Mouse (Mus musculus) layer of hippocampus, adult 9-10 months (tissue): ENCODE results near the gene P3h1.

Experiments
- DNase-seq: peaks from one replicate; pipeline ENCODE4 v3.0.0; 2022; ENCODE audit warnings: low spot score

P3h1 gene

DNA sequence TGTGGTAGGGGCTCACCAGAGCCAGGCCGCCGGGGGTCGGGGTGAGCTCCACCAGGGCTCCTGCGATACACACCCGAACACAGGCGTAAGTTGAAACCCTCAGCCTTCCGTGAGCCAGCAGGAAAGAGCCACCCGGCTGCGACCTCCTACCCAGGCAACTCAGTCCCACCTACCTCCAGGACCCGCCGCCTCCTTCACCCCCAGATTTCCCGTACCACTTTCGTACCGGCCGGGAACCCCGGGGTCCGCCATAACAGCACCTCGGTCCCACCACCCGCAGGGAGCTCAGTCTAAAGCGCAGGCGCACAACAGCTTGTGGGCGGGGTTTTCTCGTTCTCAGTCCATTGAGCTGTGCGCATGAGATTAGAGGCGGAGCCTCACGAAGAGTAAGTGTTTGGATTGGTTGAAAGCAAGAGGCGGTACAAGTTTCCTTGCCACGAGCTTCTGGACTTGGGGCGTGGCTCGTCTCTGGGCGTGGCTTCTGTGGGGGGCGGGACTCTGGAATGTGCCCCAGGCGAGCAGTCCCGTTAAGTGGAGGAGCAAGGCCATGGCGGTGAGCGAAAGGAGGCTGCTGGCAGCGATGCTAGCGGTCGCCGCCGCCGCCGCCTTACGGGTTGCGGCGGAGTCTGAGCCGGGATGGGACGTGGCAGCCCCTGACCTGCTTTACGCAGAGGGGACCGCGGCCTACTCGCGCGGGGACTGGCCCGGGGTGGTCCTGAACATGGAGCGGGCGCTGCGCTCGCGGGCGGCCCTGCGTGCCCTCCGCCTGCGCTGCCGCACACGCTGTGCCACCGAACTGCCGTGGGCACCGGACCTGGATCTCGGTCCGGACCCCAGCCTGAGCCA, at the start of gene P3h1, which contains the start of gene AU022252:
P3h1 (plus strand) TSS at position 506 of the 846 bp plus-strand sequence.
AU022252 (minus strand) TSS at position 303 of the 846 bp plus-strand sequence.
- DNase-seq, result peak; percentile 97

DNA sequence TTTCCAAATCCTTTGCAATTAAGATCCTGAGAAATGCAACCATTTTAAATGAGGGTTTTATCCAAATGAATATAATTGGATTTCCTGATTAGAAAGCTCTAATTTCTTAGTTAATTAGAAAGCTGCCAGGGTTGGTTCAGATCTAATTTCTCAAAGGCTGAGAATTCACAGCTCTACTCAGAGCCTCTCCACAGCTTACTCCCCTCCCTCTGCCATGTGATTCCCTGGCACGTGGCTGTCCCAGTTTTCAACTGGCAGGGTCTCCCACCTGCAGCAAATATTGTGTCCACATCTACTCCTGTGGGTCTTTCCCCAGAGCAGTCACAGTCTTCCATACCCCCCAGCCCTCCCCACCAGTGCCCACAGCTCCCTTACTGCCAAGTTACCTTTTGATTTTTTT, 49.2 kb upstream of the P3h1 start:
- DNase-seq, result no peak

DNA sequence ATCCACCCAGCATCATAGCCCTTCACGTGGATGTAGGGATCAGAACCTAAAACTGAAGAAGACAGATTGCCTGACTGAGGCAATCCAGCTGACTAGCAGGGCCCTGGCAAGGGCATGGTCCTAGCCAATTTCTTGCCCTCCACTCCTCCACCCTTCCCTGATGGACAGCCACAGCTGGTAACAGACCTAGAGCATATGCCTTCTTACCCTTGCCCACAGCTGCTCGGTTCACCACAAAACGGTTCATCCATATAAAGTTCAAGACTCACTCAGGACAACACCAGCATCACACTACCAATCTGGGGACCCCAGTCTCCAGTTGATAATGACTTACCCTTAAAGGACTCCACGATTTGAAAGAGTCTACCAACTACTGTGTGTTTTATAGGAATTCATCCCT, 46.9 kb upstream of the P3h1 start:
- no peak for DNase-seq

DNA sequence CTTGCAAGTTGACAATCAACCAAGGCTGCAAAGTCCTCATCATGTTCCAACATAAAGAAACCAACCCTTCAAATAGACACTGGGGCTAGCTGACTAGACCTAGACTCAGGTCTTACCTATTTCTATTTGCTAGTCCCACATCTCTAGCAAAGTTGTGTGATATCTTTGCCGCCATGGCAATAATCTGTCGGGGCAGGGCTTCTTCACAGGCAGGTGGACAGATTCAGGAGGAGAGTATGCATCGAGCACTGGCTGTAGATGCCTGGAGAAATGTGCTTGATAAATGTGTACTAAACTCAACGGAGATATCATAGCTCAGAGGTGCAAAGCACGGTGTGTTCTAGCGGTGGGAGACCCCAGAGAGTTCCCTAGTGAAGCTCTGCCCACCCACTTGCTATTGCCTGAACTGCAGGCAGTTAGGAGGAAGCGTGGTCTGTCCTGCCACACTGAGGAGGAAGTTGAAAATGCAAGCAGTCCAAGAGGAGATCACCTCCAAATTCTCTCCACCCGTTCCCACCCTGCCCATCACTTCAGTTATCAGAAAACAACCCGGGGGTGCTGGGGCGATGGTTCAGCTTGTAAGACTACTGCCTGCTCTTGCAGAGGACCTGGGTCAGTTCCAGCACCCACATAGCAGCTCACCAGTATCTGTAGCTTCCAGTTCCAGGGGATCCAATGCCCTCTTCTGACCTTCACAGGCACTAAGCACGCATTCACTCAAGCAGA, 44.5 kb upstream of the P3h1 start:
- DNase-seq, result no peak

DNA sequence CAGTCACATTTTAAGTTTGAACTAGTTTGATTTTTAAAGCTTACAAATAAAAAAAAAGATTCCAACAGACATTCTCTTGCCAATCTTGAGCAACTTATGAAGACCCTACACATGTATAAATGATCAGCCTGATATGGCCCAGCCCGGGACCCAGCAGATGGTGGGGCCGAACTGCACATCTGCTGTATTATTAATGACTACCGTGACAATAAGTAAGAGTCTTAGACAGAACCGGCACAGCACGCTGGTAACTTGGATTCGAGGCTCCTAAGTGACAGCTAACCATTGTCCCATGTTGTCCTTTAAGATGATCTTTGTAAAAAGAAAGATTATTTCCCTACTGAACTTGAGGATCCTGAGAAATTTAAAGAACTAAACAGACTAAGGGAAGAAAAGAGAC, 43.3 kb upstream of the P3h1 start:
- DNase-seq, result no peak

DNA sequence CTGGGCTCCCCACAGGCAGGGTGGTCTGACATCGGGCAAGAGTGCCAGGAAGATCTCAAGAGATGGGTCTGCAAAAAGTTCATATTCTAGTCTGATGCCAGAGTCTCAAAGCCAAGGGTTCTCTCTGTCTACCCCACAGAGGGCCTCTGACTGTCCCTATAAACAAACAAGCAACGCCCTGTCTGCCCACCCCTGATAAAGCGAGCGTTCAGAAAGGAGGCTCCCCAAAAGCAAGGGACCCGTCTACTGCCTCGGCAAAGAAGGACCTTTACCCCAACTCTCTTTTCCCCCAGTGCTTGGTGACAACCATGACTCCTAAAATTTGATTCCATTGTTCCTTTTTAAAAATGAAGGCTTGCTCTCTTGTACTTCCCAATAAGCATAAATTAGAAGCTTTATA, 42.9 kb upstream of the P3h1 start, which contains the start of gene Ermap:
Ermap (minus strand) TSS at position 148 of the 400 bp plus-strand sequence.
- no peak for DNase-seq

DNA sequence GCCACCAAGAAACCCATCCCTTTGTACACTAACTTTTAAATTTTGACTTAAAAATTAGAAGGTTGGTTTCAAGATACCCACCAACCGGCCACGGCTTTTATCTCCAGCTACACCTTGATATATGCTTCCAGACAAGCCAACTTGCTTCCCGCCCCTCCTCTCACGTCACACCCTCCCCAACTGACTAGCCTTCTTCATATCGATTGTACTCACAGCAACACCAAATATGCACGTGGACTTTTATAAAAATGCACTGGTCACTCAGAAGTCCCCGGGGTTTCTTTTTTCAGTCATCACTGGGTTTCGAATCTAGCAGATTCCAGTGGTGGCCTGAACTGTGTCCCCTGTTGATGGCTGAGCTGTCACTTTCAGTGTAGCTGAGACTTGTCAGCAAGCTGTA, 42.1 kb upstream of the P3h1 start:
- no peak for DNase-seq

DNA sequence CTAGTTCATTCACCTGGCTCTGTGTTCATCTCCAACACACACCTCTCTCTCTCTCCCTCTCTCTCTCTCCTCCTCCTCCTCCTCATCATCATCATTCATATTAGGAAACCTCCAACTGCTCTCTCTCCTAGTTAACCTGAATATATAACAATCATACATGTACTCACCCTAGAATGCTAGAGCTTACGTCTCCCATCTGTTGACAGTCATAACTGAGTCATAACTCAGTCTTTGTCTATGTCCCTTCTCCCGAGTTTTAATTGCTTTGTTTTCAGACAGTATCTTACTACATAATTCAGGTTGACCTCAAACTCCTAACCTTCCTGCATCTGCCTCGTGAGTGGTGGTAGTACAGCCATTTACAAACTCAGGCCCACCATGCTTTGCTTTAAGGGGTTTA, 41.4 kb upstream of the P3h1 start:
- no peak for DNase-seq

DNA sequence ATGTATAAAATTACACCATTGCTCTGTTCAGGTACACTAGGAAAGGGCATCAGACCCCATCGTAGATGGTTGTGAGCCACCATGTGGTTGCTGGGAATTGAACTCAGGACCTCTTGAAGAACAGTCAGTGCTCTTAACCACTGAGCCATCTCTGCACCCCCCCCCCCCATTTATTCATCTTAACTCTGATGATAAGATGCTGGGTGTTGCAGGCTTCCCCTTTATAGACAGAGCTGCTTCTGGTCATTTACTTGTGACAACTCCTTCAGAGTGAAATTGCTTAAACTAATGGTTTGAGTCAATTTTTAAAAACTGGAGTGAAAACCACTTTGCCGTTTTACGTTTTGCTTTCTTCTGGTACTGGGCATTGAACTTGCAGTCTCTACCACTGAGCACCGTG, 40.0 kb upstream of the P3h1 start:
- no peak for DNase-seq

DNA sequence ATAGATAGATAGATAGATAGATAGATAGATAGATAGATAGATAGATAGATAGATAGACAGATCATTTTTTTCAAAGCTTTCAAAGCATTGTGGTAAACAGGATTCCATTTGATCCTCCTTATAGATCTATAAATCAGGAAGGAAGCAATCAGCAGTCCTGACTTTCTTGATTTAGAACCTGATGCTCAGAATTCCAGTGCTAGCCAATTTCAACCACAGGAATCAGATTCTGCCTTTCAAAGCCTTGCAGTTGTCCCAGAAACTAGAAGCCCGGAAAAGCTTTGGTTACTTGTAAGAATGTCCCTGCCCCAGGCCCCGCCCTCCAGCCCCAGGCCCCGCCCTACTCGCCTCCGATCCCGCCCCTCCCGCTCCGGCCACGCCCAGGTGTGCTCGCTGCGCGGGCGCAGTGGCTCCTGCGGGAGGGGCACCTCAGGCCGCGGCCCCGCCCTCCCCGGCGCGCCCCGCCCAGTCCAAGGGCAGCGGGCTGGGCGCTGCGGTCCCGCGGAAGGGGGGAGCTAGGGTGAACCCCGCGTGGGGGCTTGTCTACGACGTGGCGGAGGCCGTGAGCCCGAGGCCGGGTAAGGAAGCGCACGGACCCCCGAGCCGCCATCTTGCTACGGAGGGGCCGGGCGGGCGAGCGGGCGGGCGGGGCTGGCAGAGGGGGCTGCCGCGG, 37.7 kb upstream of the P3h1 start, which contains the start of gene Svbp:
Svbp (plus strand) TSS at position 398 of the 673 bp plus-strand sequence.
- DNase-seq, result peak; percentile 49

DNA sequence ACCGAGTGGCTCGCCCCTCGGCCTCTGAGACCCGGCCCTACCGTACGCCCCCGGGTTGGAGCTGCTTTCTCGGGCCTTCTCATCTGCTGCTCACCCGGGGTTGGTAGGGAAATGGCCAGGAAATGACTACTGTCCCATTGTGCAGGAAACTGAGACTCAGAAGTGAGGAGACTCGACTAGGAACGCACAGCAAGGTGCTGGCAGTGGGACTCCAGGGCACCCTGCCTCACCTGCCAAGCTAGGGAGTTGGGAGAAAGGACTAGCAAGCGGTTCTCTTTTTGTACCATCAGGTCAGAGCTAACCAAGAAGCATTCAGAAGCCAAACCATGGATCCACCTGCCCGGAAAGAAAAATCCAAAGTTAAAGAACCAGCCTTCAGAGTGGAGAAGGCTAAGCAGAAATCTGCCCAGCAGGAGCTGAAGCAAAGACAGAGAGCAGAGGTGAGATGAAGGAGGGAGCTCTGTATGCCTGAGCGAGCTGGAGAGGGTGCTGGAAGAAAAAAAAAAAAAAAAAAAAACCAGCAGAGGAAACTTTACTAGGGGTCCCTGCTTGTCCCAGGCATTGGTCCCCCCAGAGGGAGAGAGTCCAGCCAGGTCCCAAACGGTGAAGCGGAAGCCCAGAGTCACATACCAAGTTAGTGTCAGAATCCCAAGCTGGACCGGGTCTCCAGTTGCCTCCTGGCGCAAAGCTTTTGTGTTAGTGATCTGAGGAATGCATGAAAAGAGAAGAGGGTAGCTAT, 37.0 kb upstream of the P3h1 start:
- DNase-seq, result no peak

DNA sequence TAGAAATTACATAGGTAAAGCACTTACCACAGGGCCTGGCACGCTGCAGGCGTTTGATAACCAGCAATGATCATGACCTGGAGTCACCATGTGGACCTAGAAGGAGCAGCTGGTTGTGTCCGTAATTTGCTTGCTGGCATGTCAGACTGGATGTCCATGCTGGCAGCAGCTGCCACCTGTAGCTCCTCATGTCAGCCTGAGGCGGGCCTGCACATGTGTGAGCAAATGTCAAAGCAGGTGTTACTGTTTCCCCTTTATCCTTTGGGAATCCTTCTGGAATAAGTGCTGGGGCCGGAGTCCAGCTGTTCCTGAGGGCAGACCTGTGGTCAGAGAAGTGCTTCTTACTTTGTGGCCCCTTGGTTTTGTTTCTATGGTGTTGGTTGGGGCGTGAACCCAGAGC, 34.6 kb upstream of the P3h1 start:
- no peak for DNase-seq

DNA sequence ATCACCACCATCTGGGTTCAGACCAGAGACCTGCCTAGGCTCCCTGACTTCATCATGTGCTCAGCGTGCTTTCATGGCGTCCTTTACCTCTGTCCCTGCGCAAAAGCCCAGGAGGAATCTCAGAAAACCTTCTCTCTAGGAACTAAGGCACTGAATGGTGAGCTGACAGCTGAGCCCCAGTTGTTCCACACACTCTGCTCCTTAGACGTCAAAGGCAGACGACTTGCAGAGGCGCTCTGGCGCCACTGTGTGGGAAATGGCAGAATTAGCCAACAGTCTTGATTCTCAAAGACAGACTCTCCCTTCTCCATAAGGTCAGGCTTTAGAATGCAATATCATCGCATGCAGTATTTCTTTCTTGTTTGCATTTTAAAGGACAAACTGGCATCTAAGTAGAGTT, 28.0 kb upstream of the P3h1 start:
- peak; percentile 31 for DNase-seq

DNA sequence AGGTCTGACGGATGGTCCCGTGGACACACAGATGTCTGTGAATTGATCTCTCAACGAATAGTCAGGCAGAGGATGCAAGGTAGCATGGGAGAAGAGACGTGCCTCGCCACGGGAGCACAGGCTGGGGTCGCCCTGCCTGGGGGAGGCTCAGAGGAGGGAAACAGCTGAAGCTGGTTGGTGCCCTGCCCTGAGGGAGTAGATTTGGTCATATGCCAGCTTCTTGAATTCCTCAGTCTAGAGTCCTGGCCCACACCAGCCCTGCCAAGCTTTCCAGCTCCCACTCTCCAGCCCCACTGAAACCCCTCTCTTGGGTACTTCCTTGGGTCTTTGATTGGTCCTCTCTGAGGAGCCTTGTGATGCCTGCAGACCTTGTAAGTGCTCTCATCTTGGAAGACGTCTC, 16.0 kb upstream of the P3h1 start:
- DNase-seq, result no peak

DNA sequence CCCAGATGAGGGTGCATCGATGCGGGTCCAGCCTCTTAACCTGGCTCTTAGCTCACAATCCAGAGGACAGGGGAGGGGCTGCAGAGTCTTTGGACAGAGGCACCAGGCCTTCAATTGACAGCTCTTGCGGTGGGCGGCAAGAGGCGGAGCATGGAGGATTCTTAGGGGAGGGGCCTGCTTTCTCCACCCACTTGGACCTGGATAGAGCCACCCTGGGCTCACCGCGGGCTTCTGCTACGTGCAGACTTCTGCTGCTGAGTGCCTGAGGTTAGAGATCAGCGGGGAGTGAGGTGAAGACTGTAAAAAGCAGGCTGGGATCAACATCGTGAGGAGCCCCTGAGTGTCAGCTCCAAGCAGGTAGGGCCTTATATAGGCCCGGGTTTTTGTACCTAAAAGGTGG, 14.5 kb upstream of the P3h1 start, which contains the start of gene Tmem269:
Tmem269 (minus strand) TSS at position 49 of the 400 bp plus-strand sequence.
- DNase-seq, result no peak

DNA sequence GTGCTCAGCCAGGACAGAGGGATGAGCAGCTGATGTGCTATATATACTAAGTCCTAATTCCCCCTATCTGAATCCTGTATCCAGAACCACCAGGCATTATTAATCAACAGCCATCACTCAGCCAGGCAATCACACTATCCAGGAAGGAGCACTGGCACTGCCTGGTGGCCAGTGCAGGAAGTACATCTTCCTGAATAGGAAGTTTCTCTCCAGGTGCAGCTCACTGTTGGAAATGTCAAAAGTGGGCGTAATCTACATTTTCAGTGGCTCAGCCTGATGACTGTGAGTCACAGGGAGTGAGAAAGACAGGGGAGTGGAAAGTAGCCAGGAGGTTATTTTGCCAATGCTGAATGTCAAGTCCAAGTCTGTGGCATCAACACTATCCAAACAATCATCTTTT, 9.0 kb upstream of the P3h1 start:
- peak; percentile 22 for DNase-seq

DNA sequence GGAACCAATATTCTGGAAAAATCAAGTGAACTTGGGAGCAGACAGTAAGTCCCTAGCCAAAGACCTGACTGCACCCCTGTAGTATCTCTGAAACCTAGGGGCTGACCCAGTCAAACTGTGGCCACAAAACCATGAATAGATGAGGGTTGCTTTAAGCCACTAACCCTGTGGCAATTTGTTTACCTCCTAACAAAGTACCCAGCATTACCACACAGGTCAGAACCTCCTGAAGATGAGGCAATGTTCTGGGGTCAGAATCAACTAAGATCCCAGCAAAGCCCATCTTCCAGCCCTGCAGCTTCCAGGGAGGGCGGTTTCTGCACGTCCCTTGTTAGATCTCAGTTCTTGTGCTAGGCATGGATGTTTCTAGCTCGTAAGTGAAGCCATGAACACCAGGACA, 8.2 kb upstream of the P3h1 start:
- no peak for DNase-seq

DNA sequence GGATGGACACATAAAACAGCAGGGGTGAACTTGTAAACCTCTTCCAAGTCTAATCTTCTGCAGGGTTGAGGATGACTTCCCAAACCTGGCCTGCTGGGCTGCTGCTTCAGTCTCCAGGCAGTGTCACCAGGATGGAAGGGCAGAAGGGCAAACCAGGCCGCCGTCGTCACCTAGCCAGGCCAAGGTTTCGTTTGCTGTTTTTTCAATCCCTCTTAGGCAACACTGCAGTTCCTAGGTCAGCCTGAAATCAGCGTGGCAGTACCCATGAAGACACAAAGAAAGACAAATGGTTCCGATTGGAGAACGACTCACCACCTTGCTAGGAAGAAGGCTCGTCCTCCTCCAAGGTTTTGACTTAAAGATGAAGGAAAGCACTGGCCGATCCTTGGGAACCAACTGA, 7.0 kb upstream of the P3h1 start:
- no peak for DNase-seq

DNA sequence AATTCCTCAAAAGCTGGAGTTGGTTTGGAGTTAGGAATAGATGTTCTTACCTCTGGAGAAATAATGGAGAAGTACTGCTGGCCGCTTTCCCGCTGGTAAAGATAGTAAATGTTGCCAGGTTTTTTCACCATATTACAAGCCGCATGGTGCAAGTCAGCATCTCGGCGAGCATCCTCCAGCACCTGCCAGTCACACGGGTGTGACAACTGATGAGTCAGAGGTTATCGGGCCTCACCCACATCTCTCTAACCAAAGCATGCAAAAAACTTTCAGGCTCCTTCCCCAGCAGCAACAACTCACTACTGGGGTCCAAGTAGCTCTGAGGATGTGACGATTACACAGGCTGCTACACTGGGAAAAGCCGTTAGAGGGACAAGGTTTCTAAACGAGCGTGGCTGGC, 6.0 kb upstream of the P3h1 start:
- no peak for DNase-seq

DNA sequence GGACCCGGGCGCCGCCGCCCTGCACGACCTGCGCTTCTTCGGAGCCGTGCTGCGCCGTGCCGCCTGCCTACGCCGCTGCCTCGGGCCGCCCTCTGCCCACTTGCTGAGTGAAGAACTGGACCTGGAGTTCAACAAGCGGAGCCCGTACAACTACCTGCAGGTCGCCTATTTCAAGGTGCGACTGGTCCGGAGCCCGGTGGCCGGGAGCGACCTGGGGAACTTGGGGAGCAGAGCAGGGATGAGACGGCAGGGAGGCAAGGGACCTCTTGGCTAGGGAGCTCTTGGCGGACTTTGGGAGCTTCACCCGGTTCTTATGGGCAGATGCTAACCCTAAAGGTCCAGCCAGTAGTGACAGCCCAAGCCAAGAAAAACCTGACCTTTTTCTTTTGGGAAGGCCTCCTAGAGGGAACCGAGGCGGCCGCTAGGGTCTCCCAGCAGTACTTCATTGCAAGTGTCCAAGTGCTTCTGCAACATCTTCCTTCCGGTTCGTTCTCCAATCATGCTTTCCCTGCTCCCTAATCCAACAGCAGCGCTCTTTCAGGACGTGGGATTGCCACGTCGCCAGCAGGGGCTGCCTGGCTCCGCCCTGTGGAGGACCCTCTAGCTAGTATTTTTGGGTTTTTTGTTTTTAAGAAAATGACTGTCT, 664 bp downstream of the P3h1 start:
- no peak for DNase-seq

DNA sequence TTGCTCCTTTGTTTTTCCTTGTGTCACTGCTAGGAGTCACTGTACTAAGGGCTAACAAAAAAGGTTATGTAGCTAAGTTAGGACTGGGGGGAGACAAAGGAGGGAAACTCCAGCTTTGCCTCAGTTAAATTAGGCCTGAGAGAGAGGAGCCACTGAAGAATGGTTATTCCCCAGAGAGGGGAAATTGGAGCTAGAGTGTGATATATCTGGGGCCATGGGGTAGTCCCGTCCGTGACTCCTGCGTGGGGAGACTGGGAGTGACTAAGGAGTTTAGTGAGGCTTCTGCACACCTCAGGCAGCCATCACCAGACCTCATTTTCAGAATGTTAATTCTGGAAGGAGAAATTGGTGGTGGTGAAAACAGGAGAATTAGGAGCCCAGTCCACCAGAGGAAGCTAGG, 1.6 kb downstream of the P3h1 start:
- no peak for DNase-seq
